8 mouse cellular contexts compared by ENCODE assay signal in genomic region chr17:3451077-3451476, GRCm38 (mm10).
DNase-seq lines count a peak whose midpoint lies in the region; ATAC-seq and TF ChIP-seq lines count a peak whose summit lies in the region.

No protein-coding gene starts in this region.

- no peak overlapping the region for H3K4me3 ChIP-seq in lung, postnatal 0 days (ENCODE audit: low read depth, low read length)
- no peak overlapping the region for H3K4me3 ChIP-seq in midbrain, embryonic 16.5 days (ENCODE audit: low read depth, low read length)

- H3K27ac ChIP-seq in lung, postnatal 0 days (ENCODE audit: low read length) = no peak overlapping the region
- H3K27ac ChIP-seq in midbrain, embryonic 16.5 days (ENCODE audit: low read length) = no peak overlapping the region

- H3K36me3 ChIP-seq in lung, postnatal 0 days (ENCODE audit: insufficient read depth, low read length) = no peaks in the 10 kb centered on the region
- no peaks in the 10 kb centered on the region for H3K36me3 ChIP-seq in midbrain, embryonic 16.5 days (ENCODE audit: control insufficient read depth, insufficient read depth, low read length)

- no peak overlapping the region for H3K4me2 ChIP-seq in lung, postnatal 0 days (replicated peaks; ENCODE audit: low read depth, low read length)
- no peak overlapping the region for H3K4me2 ChIP-seq in midbrain, embryonic 16.5 days (ENCODE audit: low read length)

- H3K9me3 ChIP-seq in lung, postnatal 0 days (ENCODE audit: low read length) = no peaks in the 10 kb centered on the region
- no peaks in the 10 kb centered on the region for H3K9me3 ChIP-seq in midbrain, embryonic 16.5 days (replicated peaks; ENCODE audit: control insufficient read depth, low read length, poor library complexity, severe bottlenecking)

- TF ChIP-seq CTCF in lung, postnatal 0 days (IDR thresholded peaks at IDR 0.05) = peak; percentile 96

- WGBS in lung, postnatal 0 days = 78% methylated on average over 2 of the region's 2 CpGs
- WGBS in midbrain, embryonic 16.5 days = 57% methylated on average over 2 of the region's 2 CpGs

- H3K9ac ChIP-seq in lung, postnatal 0 days (replicated peaks; ENCODE audit: low read depth) = no peak overlapping the region
- no peak overlapping the region for H3K9ac ChIP-seq in midbrain, embryonic 16.5 days (ENCODE audit: low read depth, low read length)

- peak; percentile 70 for ATAC-seq in lung, postnatal 0 days
- no peak for ATAC-seq in midbrain, embryonic 16.5 days

- DNase-seq in CD4-positive helper T cell, adult 2 months (ENCODE audit: low read depth, low spot score) = peak; percentile 78
- peak; percentile 78 for DNase-seq in NIH3T3 (ENCODE audit: low read depth)
- peak; percentile 11 for DNase-seq in cerebellum, adult 8-10 months
- DNase-seq in gastrocnemius, adult 8-10 months (ENCODE audit: low spot score in 2 of 2) = peak; percentile 25 to 36
- DNase-seq in kidney, postnatal 10 days = peak; percentile 81
- DNase-seq in lung, postnatal 0 days (ENCODE audit: low spot score) = peak; percentile 58
- peak; percentile 60 for DNase-seq in spleen, adult 12 weeks (ENCODE audit: low spot score)

- TF ChIP-seq EP300 in lung, postnatal 0 days (IDR thresholded peaks at IDR 0.05) = no peak

- no peaks in the 10 kb centered on the region for H3K27me3 ChIP-seq in lung, postnatal 0 days (replicated peaks; ENCODE audit: insufficient read depth, low read length)
- H3K27me3 ChIP-seq in midbrain, embryonic 16.5 days (ENCODE audit: control insufficient read depth, insufficient read depth, low read depth, low read length) = no peaks in the 10 kb centered on the region

- no peaks in the 10 kb centered on the region for H3K4me1 ChIP-seq in lung, postnatal 0 days (ENCODE audit: insufficient read depth, low read depth, low read length)
- H3K4me1 ChIP-seq in midbrain, embryonic 16.5 days (ENCODE audit: control insufficient read depth, insufficient read depth, low read length) = no peaks in the 10 kb centered on the region

Comparison
In these comparisons a context has a peak if more than half of its experiments do, and no peak if none do; other contexts are left out.
1. DNase-seq: peak in every context shown above with its lines; median percentile 81 in kidney, postnatal 10 days; 78 in CD4-positive helper T cell, adult 2 months; 78 in NIH3T3; 60 in spleen, adult 12 weeks; 58 in lung, postnatal 0 days; 30 in gastrocnemius, adult 8-10 months; 11 in cerebellum, adult 8-10 months.